Mouse (Mus musculus) ES-E14 (cell line): Measurements from ENCODE around the gene Otud7a.

ENCODE experiments used
- CHD2 ChIP-seq: IDR thresholded peaks from 2 replicates; pipeline ENCODE4 v1.6.1; 2014; ENCODE audit warnings: mild to moderate bottlenecking, low read depth, low read length, inconsistent platforms
- HCFC1 ChIP-seq: IDR thresholded peaks from 2 replicates; pipeline ENCODE4 v1.6.1; 2012; ENCODE audit warnings: low read length, inconsistent platforms, borderline replicate concordance; ENCODE audit not compliant: insufficient read depth
- MAFK ChIP-seq: IDR thresholded peaks from 2 replicates; pipeline ENCODE4 v1.6.1; 2014; ENCODE audit warnings: mild to moderate bottlenecking, low read depth, low read length, inconsistent platforms; ENCODE audit not compliant: insufficient read depth
- ZC3H11A ChIP-seq: IDR thresholded peaks from 2 replicates; pipeline ENCODE4 v1.6.1; 2012; ENCODE audit warnings: low read depth, mild to moderate bottlenecking, inconsistent platforms, low read length, borderline replicate concordance
- ZNF384 ChIP-seq: IDR thresholded peaks from 2 replicates; pipeline ENCODE4 v1.6.1; 2012; ENCODE audit warnings: low read depth, low read length, inconsistent platforms

DNA sequence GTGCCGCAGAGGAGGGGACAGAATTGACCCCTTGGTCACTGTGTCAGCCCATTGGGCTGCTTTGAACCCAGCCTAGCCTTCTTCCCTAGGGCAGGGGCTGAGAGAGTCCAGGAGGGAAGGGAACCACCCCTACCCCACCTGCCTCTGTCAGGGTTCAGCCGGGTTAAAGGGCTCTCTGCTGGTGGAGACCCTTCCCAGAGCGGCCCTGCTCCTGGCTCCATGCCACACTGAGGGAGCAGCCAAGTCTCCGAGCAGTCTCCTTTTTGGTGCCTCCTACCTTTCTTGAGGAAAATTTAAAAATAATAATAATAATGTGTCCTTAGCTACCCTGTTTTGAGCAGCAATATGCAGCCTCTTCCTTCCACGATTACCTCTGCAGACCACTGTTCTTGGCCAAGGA lies 315.1 kb downstream of the Otud7a start:
- TF ChIP-seq HCFC1 = no peak
- no peak for TF ChIP-seq CHD2
- no peak for TF ChIP-seq ZC3H11A
- no peak for TF ChIP-seq MAFK
- TF ChIP-seq ZNF384 = no peak
